Mouse (Mus musculus): ENCODE data around the gene Rnpepl1.
A peak's percentile ranks its signal among the peaks of the same experiment; 100 is the strongest.

Rnpepl1 gene

DNA sequence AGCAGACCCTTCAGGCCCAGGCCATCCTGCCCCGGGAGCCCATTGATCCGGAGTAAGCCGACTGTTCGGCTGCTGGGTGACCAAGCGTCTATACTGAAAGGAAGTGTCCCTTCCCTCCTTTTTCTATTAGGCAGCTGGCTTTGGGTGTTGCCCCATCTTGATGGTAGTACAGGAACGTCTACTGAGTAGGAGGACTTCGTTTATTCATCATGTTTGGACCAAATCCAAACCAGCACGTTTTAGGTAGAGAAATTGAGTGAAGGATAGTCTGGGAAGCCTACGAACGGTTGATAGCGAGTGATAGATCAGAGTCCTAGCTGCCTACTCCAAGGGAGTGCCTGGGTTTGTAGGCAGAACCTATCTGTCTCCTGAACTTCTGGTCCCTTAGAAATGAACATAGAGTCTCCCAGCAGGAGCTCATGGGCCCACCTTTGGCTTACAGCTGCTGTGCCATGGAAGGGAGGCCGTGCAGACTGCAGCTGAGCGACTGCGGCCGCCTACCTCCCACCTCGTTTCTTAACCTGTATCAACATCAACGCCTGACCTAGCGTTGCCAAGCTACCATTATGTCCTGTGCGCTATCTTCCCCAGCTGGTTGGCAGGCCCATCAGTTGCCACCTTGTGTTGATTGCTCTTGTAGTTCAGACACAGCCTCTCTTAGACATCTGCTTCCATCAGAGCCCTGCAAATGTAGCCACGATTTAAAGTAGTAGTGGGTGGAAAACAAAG is 2.8 kb upstream of the Rnpepl1 start:
- DNase-seq (ENCODE audit: low spot score) = no peak

DNA sequence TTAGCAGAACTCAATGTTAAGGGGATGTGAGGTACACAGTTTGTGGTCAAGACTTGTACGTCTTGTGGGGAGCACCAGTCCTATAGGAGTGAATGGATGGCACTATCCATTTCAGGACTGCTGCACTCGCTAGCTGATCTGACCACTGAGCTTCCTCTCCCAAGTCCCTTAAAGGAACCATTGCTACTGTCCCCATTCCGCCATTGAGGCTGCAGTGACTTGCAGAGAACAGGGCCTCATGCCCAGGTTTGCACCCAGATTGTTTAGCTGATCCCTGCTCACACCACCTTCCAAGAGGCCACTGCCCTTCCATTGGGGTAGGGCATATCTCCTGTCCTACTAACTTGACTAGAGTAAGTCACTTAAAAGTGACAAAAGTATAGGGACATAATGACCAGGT is 1.9 kb upstream of the Rnpepl1 start:
- no peak for DNase-seq (ENCODE audit: low spot score)

DNA sequence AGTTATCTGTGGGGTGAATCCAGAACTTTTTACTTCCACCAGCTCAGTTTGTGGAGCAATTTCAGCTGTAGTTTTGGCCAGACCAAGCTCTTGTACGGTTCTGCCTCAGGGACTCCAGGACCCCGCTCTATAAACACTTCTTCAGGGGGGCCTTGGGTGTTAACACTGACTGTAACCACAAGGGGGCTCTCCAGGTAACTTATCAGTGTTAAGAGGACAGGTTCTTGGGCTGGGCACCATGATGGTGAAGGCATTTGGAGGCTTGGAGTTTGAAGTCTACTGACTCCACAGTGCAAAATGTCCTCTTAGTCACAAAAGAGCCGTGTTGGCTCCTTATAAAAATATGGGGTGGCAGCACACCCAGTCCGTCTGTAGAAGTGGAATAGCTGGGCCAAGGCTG is 1.5 kb upstream of the Rnpepl1 start:
- DNase-seq (ENCODE audit: low spot score) = peak; percentile 32

DNA sequence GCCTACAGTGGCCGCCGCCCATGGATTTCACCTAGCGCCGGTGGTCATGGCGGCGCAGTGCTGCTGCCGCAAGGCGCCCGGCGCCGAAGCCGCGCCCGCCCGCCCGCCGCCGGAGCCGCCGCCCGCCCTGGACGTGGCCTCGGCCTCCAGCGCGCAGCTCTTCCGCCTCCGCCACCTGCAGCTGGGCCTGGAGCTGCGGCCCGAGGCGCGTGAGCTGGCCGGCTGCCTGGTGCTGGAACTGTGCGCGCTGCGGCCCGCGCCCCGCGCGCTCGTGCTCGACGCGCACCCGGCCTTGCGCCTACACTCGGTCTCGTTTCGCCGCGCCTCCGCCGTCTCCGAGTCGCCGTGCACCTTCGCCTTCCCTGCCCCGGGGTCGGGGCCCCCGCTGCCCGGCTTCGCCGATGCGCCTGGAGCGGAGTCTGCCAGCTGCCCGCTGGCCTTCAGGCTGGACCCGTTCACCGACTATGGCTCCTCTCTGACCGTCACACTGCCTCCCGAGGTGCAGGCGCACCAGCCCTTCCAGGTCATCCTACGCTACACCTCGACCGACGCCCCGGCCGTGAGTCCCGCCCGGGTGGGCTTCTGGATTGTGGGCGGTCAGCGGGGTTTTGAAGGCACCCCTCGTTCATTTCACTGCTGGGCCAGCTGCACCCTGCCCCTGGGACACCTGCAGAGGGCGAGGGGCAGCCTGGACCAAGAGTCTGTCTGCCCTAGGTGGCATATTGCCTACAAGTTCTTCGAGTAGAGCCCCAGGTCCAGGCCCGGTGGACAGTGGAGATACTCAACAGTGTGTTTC is 540 bp downstream of the Rnpepl1 start:
- peak; percentile 34 for DNase-seq (ENCODE audit: low spot score)

DNA sequence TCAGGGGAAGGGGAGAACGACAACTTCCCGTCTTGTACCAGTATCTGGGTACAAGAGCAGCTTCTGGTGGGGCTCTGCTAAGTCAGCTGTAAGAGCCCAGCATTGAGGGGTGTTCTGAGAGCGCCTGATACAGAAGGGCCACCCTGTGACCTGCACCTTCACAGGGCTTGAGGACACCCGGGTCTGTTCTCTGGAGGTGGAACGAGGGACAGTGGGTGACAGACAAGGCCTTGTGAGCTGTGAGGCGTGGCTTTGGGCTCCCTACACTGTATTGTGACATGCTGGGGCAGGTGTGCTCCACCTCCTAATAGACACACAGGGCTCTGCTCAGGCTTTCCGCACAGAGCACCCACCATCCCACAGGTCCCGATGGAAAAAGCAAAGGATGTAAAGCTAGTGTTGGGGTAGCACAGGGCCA is 1.1 kb downstream of the Rnpepl1 start:
- DNase-seq (ENCODE audit: low spot score) = no peak

DNA sequence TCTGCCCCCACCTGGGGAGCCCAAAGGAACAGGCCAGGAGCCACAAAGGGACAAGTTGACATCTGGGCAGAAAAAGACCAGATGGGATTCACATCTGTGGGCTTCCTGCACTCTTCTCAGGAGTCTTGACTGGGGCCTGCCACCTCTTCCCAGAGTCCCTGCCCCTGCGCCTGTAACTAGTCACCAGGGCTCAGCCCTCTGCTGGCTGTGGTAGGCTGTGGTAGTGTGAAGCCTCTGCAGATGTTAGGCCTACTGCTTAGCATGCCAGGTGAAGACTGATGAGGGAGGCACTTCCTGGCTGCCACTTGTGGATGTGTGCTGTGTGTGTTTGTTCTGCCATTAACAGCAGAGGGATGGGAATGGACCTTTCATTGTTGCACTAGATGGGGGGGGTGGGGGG is 1.7 kb downstream of the Rnpepl1 start:
- DNase-seq (ENCODE audit: low spot score) = no peak

DNA sequence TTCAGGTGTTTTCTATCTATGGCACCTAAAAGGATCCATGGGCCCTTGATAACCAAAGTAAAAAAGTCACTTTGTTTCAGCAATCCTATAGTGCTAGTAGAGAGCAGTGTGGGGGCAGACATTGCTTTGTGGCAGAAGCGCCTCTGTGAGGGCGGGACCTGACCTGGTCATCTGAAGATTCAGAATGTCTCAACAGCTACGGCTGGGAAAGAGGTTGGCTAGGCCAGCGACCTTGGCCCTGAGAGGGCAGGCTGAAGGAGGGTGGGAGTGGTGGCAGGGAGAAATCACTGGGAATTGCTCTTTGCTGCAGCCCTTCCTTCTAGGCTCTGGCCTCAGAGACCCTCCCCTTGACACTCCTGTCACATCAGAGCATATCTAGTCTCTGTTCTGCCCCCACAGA is 3.7 kb downstream of the Rnpepl1 start:
- no peak for DNase-seq (ENCODE audit: low spot score)

DNA sequence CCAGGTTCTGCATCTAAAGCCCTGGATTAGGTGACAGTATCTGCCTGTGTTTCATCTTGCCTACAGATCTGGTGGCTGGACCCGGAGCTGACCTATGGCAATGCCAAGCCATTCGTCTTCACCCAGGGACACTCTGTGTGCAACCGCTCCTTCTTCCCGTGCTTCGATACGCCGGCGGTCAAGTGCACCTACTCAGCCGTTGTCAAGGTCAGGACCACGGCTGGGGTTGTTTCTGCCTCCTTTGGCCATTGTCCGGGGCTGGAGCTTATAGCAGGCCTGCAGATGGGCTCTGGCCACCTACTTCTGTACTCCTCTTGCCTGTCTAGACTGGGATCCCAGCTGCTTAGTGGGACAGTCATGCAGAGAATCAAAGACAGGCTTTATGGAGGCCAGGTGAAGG is 4.4 kb downstream of the Rnpepl1 start:
- no peak for DNase-seq (ENCODE audit: low spot score)

DNA sequence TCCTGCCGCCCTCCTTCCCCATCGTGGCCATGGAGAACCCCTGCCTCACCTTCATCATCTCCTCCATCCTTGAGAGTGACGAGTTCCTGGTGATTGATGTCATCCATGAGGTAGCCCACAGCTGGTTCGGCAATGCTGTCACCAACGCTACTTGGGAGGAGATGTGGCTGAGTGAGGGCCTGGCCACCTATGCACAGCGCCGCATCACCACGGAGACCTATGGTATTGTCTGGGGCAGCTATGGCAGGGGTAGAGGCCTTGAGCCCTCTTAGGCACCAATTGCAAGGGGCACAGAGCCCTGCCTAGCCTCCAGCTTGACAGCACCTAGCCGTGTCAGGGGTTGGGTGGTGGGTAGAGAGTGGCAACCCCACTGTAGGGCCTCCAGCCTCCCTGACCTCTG is 6.1 kb downstream of the Rnpepl1 start:
- DNase-seq (ENCODE audit: low spot score) = no peak

DNA sequence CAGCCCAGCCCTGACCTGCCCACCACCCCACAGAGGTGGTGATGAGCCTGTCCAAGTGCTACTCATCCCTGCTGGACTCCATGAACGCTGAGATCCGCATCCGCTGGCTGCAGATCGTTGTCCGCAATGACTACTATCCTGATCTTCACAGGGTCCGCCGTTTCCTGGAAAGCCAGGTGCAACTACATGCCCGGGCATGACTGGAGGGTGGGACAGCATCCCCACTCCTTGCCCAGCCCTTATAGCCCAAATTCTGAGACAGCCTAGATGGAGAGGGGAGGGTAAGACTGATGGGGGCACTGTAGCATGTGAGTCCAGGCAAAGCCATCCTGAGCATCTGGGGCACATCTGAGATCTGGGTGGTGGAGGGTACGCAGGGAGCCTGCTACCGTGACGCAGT is 8.6 kb downstream of the Rnpepl1 start:
- DNase-seq (ENCODE audit: low spot score) = no peak

DNA sequence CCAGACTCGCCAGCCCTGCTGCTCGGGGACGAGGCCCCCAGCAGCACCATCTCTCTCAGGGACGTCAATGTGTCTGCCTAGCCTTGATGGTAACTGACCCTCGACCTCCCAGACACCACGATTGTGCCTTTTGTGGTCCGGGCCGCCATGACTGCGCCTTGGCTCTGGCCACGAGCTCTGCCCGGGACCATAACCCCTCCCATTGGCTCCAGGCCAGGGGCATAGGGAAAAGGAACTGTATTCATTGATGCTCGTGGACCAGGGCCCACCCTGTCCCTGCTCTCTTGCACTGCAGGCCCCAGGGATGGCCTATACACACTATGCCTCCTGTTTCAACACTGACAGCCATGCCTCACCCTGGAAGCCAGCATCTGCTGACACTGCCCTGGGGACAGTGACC is 9.2 kb downstream of the Rnpepl1 start:
- no peak for DNase-seq (ENCODE audit: low spot score)

DNA sequence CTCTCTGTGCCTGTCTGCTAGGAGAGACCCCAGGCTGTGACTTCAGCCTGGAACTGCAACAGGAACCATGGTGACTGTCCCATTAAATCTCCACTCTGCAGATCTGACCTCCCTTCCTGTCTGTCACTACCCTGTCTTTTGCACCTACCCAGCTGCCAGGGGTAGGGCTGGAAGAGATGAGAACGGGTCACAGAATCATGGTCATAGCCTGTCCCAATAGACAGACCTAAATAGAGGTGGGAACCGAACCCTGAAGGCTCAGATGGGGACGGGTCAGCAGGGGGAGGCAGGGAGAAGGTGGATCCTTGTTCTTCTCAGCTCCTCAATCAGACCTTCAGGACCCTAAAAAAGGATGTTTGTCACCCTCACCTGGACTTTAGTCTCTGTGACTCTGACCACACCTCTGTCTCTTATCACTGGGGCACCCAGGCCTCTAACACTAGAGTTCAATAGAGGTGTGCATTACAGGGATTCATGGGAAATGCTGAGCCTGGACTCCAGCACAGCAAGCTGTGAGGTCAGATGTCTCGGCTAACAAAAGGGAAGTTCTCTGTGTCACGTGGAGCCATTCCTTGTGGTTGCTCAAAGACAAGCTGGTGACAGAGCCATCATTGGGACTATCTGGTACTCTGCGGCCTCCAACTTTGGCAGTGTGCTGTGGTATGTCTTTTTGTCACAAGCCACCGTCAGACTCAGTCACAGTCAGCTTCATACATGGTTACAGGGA is 10.1 kb downstream of the Rnpepl1 start:
- no peak for DNase-seq (ENCODE audit: low spot score)

DNA sequence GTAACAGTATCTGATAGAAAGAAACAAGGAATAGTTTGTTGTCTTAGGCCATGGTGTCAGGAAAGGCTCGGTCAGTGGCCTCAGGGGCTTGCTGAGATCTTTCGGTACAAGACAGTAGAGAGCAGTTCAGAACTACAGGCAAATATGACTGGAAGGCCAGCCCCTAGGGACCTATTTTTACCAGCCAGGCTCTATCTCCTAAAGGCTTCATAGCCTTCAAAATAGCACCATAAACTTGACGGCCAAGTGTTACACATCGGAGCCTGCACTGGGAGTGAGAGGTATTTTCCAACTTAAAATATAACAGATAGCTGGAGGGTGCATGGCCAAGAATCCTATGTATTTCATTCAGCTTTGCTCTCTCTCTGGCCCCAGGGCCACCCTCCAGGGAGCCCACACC is 10.9 kb downstream of the Rnpepl1 start:
- DNase-seq (ENCODE audit: low spot score) = no peak

DNA sequence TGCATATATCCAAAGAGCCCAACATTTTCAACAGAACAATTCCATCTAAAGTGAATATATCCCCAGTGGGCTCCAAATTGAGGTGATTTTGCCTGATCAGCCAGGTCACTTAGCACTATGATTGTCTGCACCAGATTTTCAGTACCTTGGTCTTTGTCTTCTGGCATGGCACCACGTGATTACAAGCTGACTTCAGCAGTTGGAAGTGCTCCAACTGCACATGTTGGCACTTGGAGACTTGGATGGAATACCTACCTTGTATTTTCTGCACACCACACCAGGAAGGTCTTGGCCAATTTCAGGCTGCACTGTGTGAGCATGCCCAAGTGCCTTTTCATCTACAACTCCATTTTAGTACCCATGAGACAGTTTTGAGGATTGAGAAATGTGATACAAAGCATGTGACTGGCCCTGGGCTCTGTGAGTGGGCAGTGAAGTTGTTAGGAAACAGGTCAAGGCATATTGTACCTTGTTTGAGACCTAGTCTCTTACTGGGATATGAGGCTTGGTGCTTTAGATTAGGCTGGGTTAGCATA is 19.7 kb downstream of the Rnpepl1 start:
- DNase-seq (ENCODE audit: low spot score) = no peak

DNA sequence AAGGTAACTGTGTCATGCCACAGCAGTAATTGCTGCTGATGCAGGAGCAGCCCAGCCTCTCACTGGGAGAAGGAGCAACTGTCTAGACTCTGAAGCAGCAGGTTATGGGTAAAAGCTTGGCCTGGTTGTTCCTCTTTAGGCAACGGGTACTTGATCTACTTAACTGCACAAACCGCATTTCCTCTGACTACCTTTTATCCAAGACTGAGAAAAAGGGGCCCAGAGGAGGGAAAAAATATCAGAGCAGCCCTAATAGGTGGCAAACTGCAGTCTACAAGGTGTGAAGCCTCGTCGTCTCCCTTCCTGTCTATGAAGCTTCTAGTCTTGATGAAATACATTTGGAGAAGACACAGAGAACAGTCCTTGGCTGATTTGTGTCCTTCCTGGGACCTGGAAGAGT is 23.0 kb downstream of the Rnpepl1 start:
- DNase-seq (ENCODE audit: low spot score) = peak; percentile 13

DNA sequence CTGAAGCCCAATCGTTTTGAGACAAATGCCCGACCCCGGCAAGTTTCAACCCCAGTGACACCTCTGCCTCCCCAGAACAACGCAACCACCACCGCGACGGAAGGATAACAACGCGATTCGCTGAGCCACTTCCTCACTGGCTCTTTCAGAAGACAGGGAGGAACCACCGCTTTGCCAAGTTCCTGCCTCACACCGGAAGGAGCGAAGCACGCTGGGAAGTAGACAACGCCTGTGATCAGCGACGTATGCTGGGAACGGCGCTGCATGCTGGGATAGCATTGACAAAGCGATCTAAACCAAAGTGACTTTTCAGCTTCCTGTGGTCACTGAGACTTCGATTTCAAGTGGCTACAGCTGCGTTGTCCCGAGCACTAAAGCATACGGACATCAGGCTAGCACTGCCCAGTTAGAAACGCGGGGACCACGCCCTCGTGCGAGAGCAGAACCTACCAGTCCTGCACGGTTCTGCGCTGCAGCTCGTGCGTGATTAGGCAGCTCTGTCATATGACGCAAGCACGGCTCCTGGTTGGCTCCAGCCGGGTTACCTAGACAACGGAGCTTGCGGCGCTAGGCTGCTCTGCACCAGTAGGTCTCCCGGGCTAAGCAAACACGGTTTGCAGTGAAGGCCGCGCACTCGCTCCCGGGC is 23.7 kb downstream of the Rnpepl1 start, which contains the start of gene Capn10:
Capn10 (plus strand) TSS at position 195 of the 646 bp plus-strand sequence.
- peak; percentile 93 for DNase-seq (ENCODE audit: low spot score)

DNA sequence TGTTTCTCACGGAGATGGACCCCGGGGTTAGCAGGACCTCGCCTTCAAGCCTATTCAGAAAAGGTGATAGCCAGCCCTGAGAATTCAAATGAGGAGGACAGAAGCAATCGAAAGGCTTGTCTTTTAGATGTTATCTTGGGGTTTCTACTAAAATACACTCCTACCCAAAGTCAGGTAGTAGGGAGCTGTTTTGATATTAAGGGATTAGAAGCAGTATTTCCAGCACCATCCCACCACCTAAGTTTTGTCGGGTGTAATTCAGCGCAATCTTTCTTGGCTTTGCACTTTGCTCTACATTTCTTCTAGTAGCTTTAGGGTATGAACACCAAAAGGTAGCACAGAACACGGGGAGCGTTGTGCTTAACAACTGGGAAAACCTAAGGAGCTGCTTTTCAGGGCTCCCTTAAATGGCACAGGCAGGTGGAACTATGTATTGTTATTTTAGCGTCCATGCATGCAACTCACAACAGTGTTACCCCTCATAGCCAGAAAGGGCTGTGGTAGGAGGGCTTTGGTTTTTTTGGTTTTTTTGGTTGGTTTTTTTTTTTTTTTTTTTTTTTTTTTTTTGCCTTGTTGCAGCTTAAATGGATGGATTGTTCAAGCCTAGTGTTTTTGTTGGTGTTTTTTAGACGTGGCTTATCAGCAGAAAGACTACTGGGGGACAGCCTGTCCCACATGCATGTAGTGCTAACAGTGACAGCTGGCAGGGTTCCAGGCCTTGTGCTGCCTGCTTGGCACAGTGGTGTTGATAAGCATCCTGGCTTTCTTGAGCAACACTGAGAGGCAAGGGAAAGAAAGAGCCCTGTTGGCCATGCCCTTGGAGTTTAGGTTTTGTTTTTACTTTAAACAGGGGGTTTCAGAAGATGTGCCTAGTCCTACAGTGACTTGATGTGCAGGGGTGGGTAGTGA is 24.7 kb downstream of the Rnpepl1 start:
- DNase-seq (ENCODE audit: low spot score) = no peak

DNA sequence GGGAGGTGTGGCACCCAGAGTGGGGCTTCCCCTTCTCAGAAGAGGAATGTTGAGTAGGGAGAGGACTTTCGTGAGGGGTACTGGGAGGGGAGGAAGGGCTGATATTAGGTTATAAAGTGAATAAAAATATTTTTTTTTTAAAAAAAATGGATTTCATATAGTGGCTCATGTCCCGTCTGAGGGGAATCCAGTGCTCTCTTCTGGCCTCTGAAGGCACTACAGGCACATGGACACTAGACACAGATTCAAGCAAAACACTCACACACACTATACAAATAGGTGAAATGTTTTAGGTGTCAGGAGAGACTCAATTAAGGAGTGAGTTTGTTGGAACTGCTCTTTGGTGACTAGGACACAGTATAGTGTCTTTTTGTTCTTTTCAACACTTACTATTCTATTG is 25.4 kb downstream of the Rnpepl1 start:
- no peak for DNase-seq (ENCODE audit: low spot score)

DNA sequence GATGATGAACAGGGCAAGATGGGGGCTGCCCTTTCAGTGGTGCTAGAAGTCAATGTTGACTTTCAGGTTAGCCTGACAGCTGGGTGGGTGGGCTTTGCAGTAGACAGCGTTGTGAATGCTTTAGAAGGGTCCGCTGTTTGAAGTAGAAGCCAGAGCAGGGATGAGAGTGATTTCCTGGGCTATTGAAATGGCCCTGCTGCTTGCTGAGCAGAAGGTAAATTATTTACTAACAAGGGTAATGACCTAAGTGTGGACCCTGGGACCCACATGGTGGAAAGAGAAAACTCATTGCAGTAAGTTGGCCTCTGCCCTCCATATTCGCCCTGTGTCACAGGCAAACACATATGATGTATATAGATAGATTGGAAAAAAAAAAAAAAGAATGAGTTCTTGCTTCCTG is 25.9 kb downstream of the Rnpepl1 start:
- DNase-seq (ENCODE audit: low spot score) = no peak

DNA sequence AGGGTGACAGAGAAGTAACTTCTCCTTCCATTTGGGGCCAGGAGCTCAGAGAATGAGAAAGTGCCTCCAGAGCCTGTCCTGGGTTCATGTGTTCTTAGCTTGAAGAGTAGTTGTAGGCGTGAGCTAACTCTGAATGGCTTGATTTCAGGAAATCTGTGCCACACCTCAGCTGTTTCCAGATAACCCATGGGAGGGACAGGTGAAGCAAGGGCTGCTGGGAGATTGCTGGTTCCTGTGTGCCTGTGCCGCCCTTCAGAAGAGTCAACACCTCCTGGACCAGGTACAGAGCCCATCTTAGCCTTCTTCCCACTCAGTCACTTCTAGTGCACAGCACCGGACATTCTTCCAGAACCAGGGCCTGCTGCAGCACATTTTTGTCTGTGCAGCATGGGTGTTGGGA is 27.2 kb downstream of the Rnpepl1 start:
- no peak for DNase-seq (ENCODE audit: low spot score)

DNA sequence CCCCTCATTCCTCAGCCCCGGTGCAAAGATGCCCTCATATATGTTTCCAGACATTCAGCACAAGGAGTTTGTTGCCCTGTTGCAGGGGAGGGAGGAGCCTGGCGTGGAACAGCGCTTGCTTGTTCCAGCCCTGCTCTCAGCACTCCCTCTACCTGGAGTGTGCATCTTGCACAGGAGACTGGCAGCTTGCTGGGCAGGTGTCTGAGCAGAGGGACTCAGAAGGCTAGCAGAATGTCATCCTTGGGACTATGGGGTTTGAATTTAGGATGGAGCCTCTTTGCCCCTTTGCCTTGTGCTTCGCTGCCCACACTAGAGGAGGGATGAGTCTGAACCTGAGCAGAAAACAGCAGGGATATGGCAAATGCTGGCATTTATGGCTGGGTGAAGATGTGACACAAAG is 29.2 kb downstream of the Rnpepl1 start:
- DNase-seq (ENCODE audit: low spot score) = no peak

All from T-cell, adult 2 months (primary cell).